10 mouse cellular contexts compared by ENCODE assay signal in the genomic region with DNA sequence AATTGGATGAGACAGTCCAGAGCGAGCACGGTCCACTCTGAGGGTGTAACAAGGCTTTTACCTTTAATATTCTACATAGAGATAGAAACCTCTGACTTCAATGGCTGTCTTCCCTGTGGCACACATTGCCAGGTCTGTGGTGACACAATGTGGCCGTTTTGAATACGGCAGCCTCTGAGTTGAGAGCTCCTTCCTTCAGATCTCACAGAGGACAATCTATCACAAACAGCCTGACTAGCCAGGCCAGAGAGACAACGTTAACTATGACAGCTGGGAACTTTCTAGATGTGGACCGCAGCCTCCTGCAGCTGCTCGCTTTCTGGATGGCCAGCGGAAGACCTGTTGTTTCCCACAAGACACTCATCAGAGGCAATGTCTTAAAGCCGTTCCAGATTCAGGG. TPM values are rescaled to one million over a fixed set of nuclear protein-coding genes. Genes with fewer than 3 reads are reported as not detected.
A peak's percentile ranks its signal among the peaks of the same experiment; 100 is the strongest.
DNase-seq lines count a peak whose midpoint lies in the region; ATAC-seq and TF ChIP-seq lines count a peak whose summit lies in the region.
"Had no signal": no experiment of that assay in that cellular context is flagged by ENCODE, and none has a peak within 500 bp of the region (broad histone marks: within the 10 kb centered on the region; RNA-seq: fewer than 3 reads in every experiment).

No protein-coding gene starts in this region.

- H3K27me3 ChIP-seq in forebrain, postnatal 0 days (ENCODE audit: insufficient read depth, low read length) = no peaks in the 10 kb centered on the region
- H3K27me3 ChIP-seq in forebrain, embryonic 11.5 days (ENCODE audit: control insufficient read depth, insufficient read depth, low read length) = no peaks in the 10 kb centered on the region
- H3K27me3 ChIP-seq in MEL (ENCODE audit: control insufficient read depth in 1 of 2, insufficient read depth in 2 of 2, low read length in 2 of 2) = peaks cover 2 to 6% of the 10 kb centered on the region in 2 experiments; a peak in 3 of 4 replicates

- WGBS in forebrain, postnatal 0 days = 88% methylated on average over 9 of the region's 9 CpGs
- WGBS in forebrain, embryonic 11.5 days = 92% methylated on average over 9 of the region's 9 CpGs

- H3K9ac ChIP-seq in forebrain, postnatal 0 days = no peak overlapping the region
- no peak overlapping the region for H3K9ac ChIP-seq in forebrain, embryonic 11.5 days (ENCODE audit: low read length)
- H3K9ac ChIP-seq in MEL (ENCODE audit: control insufficient read depth, low read depth, low read length, poor library complexity, severe bottlenecking) = no peak overlapping the region

- DNase-seq in forebrain, postnatal 0 days = peak; percentile 80
- DNase-seq in forebrain, embryonic 11.5 days (ENCODE audit: low spot score) = no peak
- DNase-seq in left cerebral cortex, postnatal 14 days (ENCODE audit: low spot score in 2 of 2) = peak; percentile 48 to 55
- no peak for DNase-seq in left cerebral cortex, adult 18-20 months (ENCODE audit: low spot score in 2 of 2)
- no peak for DNase-seq in MEL (ENCODE audit: low read depth, low spot score)
- DNase-seq in kidney, postnatal 10 days = peak; percentile 72
- no peak for DNase-seq in spleen, postnatal 10 days (ENCODE audit: low spot score in 2 of 2)
- DNase-seq: cerebellum, adult 8-10 months had no signal

- H3K36me3 ChIP-seq in forebrain, postnatal 0 days (ENCODE audit: insufficient read depth) = no peaks in the 10 kb centered on the region
- H3K36me3 ChIP-seq in forebrain, embryonic 11.5 days (ENCODE audit: control insufficient read depth, insufficient read depth, low read length) = no peaks in the 10 kb centered on the region
- no peaks in the 10 kb centered on the region for H3K36me3 ChIP-seq in MEL (ENCODE audit: control insufficient read depth in 1 of 2, insufficient read depth in 2 of 2, low read length in 2 of 2)

- TF ChIP-seq CTCF in forebrain, postnatal 0 days (IDR thresholded peaks at IDR 0.05; ENCODE audit: low read depth) = peak; percentile 83
- TF ChIP-seq CTCF in MEL (IDR thresholded peaks at IDR 0.05 in 2 of 3, conservative IDR thresholded peaks at IDR 0.05 in 1 of 3; ENCODE audit: control insufficient read depth in 1 of 3, insufficient read depth in 1 of 3, low read depth in 2 of 3, low read length in 3 of 3, poor library complexity in 1 of 3, severe bottlenecking in 1 of 3) = peak in 2 of 3 experiments; percentile 11 to 17; a peak in 1 of 6 replicates

- ATAC-seq in forebrain, postnatal 0 days = peak; percentile 85
- ATAC-seq in forebrain, embryonic 11.5 days (replicated peaks; ENCODE audit: low FRiP score) = no peak
- no peak for ATAC-seq in CD4-positive, CD25-positive, alpha-beta regulatory T cell, adult 4 months

- no peaks in the 10 kb centered on the region for H3K4me1 ChIP-seq in forebrain, postnatal 0 days (ENCODE audit: insufficient read depth)
- no peaks in the 10 kb centered on the region for H3K4me1 ChIP-seq in forebrain, embryonic 11.5 days (replicated peaks; ENCODE audit: control insufficient read depth, insufficient read depth, low read length)
- H3K4me1 ChIP-seq in MEL (ENCODE audit: control insufficient read depth in 1 of 2, insufficient read depth in 2 of 2, low read length in 2 of 2) = no peaks in the 10 kb centered on the region

- no peaks in the 10 kb centered on the region for H3K79me2 ChIP-seq in MEL (ENCODE audit: control insufficient read depth, insufficient read depth, low read length, poor library complexity)

- no peak overlapping the region for H3K4me2 ChIP-seq in forebrain, postnatal 0 days (ENCODE audit: low read depth)
- no peak overlapping the region for H3K4me2 ChIP-seq in forebrain, embryonic 11.5 days (ENCODE audit: low read depth, low read length, severe bottlenecking)

- no peak for TF ChIP-seq EP300 in MEL (IDR thresholded peaks at IDR 0.05; ENCODE audit: low read depth in 1 of 2, low read length in 2 of 2)

- intact Hi-C loops in left cerebral cortex, postnatal 14 days (cut with DNase I) = loop anchor here (5.0 kb wide), 1 partner anchor 141 kb away; no protein-coding TSS in a partner anchor

- H3K27ac ChIP-seq in forebrain, postnatal 0 days (ENCODE audit: low read depth, low read length) = no peak overlapping the region
- no peak overlapping the region for H3K27ac ChIP-seq in forebrain, embryonic 11.5 days (ENCODE audit: low read depth, low read length)
- no peak overlapping the region for H3K27ac ChIP-seq in MEL (ENCODE audit: control insufficient read depth, low read depth, low read length)
- H3K27ac ChIP-seq: macrophage had no signal

- TF ChIP-seq POLR2A in MEL (IDR thresholded peaks at IDR 0.05; ENCODE audit: control insufficient read depth in 1 of 2, insufficient read depth in 1 of 2, low read depth in 1 of 2, low read length in 2 of 2, poor library complexity in 1 of 2) = no peak

- no peaks in the 10 kb centered on the region for H3K9me3 ChIP-seq in forebrain, postnatal 0 days (ENCODE audit: low read length)
- H3K9me3 ChIP-seq in forebrain, embryonic 11.5 days (ENCODE audit: control insufficient read depth, low read length) = no peaks in the 10 kb centered on the region
- H3K9me3 ChIP-seq in MEL (replicated peaks; ENCODE audit: insufficient read depth, low read length) = no peaks in the 10 kb centered on the region

- peak; percentile 30 for TF ChIP-seq RAD21 in MEL (IDR thresholded peaks at IDR 0.05; ENCODE audit: low read depth, low read length)

- H3K4me3 ChIP-seq in forebrain, postnatal 0 days (ENCODE audit: low read depth, low read length) = no peak overlapping the region
- H3K4me3 ChIP-seq in forebrain, embryonic 11.5 days (ENCODE audit: low read depth, low read length) = no peak overlapping the region
- H3K4me3 ChIP-seq in MEL (ENCODE audit: control insufficient read depth in 1 of 2, insufficient read depth in 1 of 2, low read depth in 2 of 2, low read length in 2 of 2) = no peak overlapping the region

TF ChIP-seq in MEL, 35 proteins besides CTCF, POLR2A, EP300 and RAD21 (continues in another document):
- TF ChIP-seq MAZ (IDR thresholded peaks at IDR 0.05; ENCODE audit: low read depth, low read length) (no peak), SIN3A (IDR thresholded peaks at IDR 0.05; ENCODE audit: low read length) (no peak), MEF2A (IDR thresholded peaks at IDR 0.05; ENCODE audit: extremely low read depth, insufficient replicate concordance, low read depth, low read length, poor library complexity, severe bottlenecking) (no peak), E2F4 (IDR thresholded peaks at IDR 0.05; ENCODE audit: borderline replicate concordance, low read depth, low read length) (no peak), POLR2AphosphoS2 (IDR thresholded peaks at IDR 0.05; ENCODE audit: low read length) (no peak), UBTF (IDR thresholded peaks at IDR 0.05; ENCODE audit: borderline replicate concordance, insufficient read depth, low read depth, low read length) (no peak), KAT2A (conservative IDR thresholded peaks at IDR 0.05; ENCODE audit: low read depth, low read length) (no peak), HCFC1 (IDR thresholded peaks at IDR 0.05; ENCODE audit: low read depth, low read length) (no peak), NELFE (IDR thresholded peaks at IDR 0.05; ENCODE audit: low read depth, low read length) (no peak), USF1 (IDR thresholded peaks at IDR 0.05; ENCODE audit: low read depth, low read length) (no peak), GATA1 (IDR thresholded peaks at IDR 0.05; ENCODE audit: low read depth, low read length) (no peak), RCOR1 (IDR thresholded peaks at IDR 0.05; ENCODE audit: low read depth, low read length) (no peak), ZKSCAN1 (IDR thresholded peaks at IDR 0.05; ENCODE audit: low read depth, low read length) (no peak), GABPA (IDR thresholded peaks at IDR 0.05; ENCODE audit: low read depth, low read length) (no peak), TBP (IDR thresholded peaks at IDR 0.05; ENCODE audit: low read depth, low read length) (no peak), NRF1 (IDR thresholded peaks at IDR 0.05; ENCODE audit: insufficient read depth, low read depth, low read length, poor library complexity, severe bottlenecking) (no peak)

RNA-seq across cellular contexts. Expression of a gene that starts 3.4 kb away (rescaled TPM):
- total RNA-seq in forebrain, postnatal 0 days (2014; rRNA removed) = 1.5 and 3.9 TPM in 2 replicates
- 7.6 and 10.2 TPM in 2 replicates for polyA plus RNA-seq in forebrain, postnatal 0 days (2015; fragmentation: Nextera tagmentation; extraction: Ambion mirVana)
- 0.45 TPM in 1 of 2 replicates, not detected in the other for polyA plus RNA-seq in forebrain, embryonic 11.5 days (2014; fragmentation: Nextera tagmentation; extraction: Ambion mirVana)
- total RNA-seq in left cerebral cortex, postnatal 14 days (2021) = under 1 TPM; 0.42 to 0.66 TPM
- total RNA-seq in left cerebral cortex, adult 18-20 months (2021) = under 1 TPM in 1 of 2 experiments, not detected in 1; 0.21 TPM
- not detected in 2 replicates for total RNA-seq in MEL (2012; rRNA removed)
- under 1 TPM in 1 of 2 experiments, not detected in 1; 0.06 TPM for polyA plus RNA-seq in MEL (2012; ENCODE audit: insufficient read depth in 1 of 2, insufficient read length in 2 of 2, low read depth in 1 of 2, low replicate concordance in 2 of 2, missing spikeins in 1 of 2)
- polyA plus RNA-seq in CD4-positive, CD25-positive, alpha-beta regulatory T cell, adult 4 months (2017; shearing (Covaris generic)) = not detected
- polyA plus RNA-seq: macrophage had no signal

RNA-seq across cellular contexts. Expression of a gene that starts 12.3 kb away (rescaled TPM):
- 24.7 and 27.5 TPM in 2 replicates for total RNA-seq in forebrain, postnatal 0 days (2014; rRNA removed)
- 54.3 and 61.7 TPM in 2 replicates for polyA plus RNA-seq in forebrain, postnatal 0 days (2015; fragmentation: Nextera tagmentation; extraction: Ambion mirVana)
- 115 and 123 TPM in 2 replicates for polyA plus RNA-seq in forebrain, embryonic 11.5 days (2014; fragmentation: Nextera tagmentation; extraction: Ambion mirVana)
- 10 to 100 TPM; 13.4 to 15.3 TPM for total RNA-seq in left cerebral cortex, postnatal 14 days (2021)
- total RNA-seq in left cerebral cortex, adult 18-20 months (2021) = 10 to 100 TPM; 20.2 to 20.6 TPM
- total RNA-seq in MEL (2012; rRNA removed) = 70.3 and 84.7 TPM in 2 replicates
- 10 to 100 TPM in 1 of 2 experiments, not detected in 1; 81.5 TPM for polyA plus RNA-seq in MEL (2012; ENCODE audit: insufficient read depth in 1 of 2, insufficient read length in 2 of 2, low read depth in 1 of 2, low replicate concordance in 2 of 2, missing spikeins in 1 of 2)
- 100 to 1,000 TPM; 134 to 149 TPM for polyA plus RNA-seq in CD4-positive, CD25-positive, alpha-beta regulatory T cell, adult 4 months (2017; shearing (Covaris generic))

RNA-seq across cellular contexts. Expression of a gene that starts 32.5 kb away (rescaled TPM):
- 0.15 TPM in 1 of 2 replicates, not detected in the other for total RNA-seq in forebrain, postnatal 0 days (2014; rRNA removed)
- polyA plus RNA-seq in forebrain, postnatal 0 days (2015; fragmentation: Nextera tagmentation; extraction: Ambion mirVana) = not detected in 2 replicates
- not detected in 2 replicates for polyA plus RNA-seq in forebrain, embryonic 11.5 days (2014; fragmentation: Nextera tagmentation; extraction: Ambion mirVana)
- not detected for total RNA-seq in left cerebral cortex, postnatal 14 days (2021)
- total RNA-seq in left cerebral cortex, adult 18-20 months (2021) = not detected
- not detected in 2 replicates for total RNA-seq in MEL (2012; rRNA removed)
- not detected for polyA plus RNA-seq in MEL (2012; ENCODE audit: insufficient read depth in 1 of 2, insufficient read length in 2 of 2, low read depth in 1 of 2, low replicate concordance in 2 of 2, missing spikeins in 1 of 2)
- polyA plus RNA-seq in CD4-positive, CD25-positive, alpha-beta regulatory T cell, adult 4 months (2017; shearing (Covaris generic)) = not detected
- polyA plus RNA-seq: macrophage had no signal

Comparison
In these comparisons a context has a peak if more than half of its experiments do, and no peak if none do; other contexts are left out.
1. DNase-seq: peak in forebrain, postnatal 0 days (single experiment), left cerebral cortex, postnatal 14 days (2 of 2) and kidney, postnatal 10 days (single experiment); none in forebrain, embryonic 11.5 days (single experiment), left cerebral cortex, adult 18-20 months (0 of 2), MEL (single experiment) and spleen, postnatal 10 days (0 of 2).